Mouse (Mus musculus) E14TG2a.4 (cell line): ENCODE measurements around the gene Ifngr2.

Experiments used
- H3K27me3 ChIP-seq: 2 replicates; pipeline ENCODE4 v1.6.1; 2014; ENCODE audit warnings: low read length, control low read depth; ENCODE audit not compliant: insufficient read depth
- H3K36me3 ChIP-seq: 2 replicates; pipeline ENCODE4 v1.6.1; 2014; ENCODE audit warnings: low read length, control low read depth; ENCODE audit not compliant: insufficient read depth
- H3K4me1 ChIP-seq: replicated peaks from 2 replicates; pipeline ENCODE4 v1.6.1; 2014; ENCODE audit warnings: low read depth, low read length, control low read depth
- H3K4me3 ChIP-seq: replicated peaks from 2 replicates; pipeline ENCODE4 v1.5.1; 2014; ENCODE audit warnings: mild to moderate bottlenecking, low read length
- H3K9me3 ChIP-seq: 2 replicates; pipeline ENCODE4 v1.6.1; 2014; ENCODE audit warnings: low read length, control low read depth
- CTCF ChIP-seq: conservative IDR thresholded peaks from 2 replicates; pipeline ENCODE4 v1.5.1; 2014; ENCODE audit warnings: low read length
- NANOG ChIP-seq: IDR thresholded peaks from 2 replicates; pipeline ENCODE4 v1.6.1; 2014; ENCODE audit warnings: borderline replicate concordance, low read length, mixed read lengths
- POU5F1 ChIP-seq: IDR thresholded peaks from 2 replicates; pipeline ENCODE4 v1.6.1; 2014; ENCODE audit warnings: low read length, borderline replicate concordance

Gene Ifngr2

DNA sequence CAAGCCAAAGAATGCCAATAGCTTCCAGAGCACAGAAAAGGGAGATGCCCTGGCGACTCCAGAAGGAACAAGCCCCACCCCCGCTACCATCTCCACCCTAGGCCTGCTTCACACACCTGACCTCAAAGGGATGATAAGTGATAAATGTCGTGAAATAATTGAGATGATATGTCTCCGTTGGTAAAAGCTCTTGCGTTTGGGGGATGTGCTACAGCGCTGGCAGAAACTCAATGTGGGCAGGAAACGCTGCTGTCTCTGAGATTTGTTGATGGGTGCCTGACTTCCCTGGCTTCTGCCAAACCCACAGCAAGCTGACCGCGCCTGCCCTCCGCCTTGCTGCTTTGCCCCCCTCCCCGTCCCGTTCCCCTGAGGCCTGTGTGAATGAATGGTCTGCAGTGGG, 6.8 kb downstream of the Ifngr2 start:
- H3K9me3 ChIP-seq, result no peaks in the 10 kb centered on the region
- H3K4me3 ChIP-seq, result 0 out of 2 replicates have a peak overlapping the region, but pooled peaks have one; percentile 10
- TF ChIP-seq CTCF (no peak), NANOG (no peak), POU5F1 (no peak)
- peaks cover 10% of the 10 kb centered on the region; the same call in 1 of the 2 replicates for H3K27me3 ChIP-seq
- H3K4me1 ChIP-seq, result peaks cover 88% of the 10 kb centered on the region
- H3K36me3 ChIP-seq, result no peaks in the 10 kb centered on the region

GRCm38 (mm10) chr16:91555017-91555605, 8.2 kb downstream of the Ifngr2 start:
- Histone ChIP-seq H3K9me3 (no peaks in the 10 kb centered on the region), H3K36me3 (peaks cover 5% of the 10 kb centered on the region; the same call in 1 of the 2 replicates), H3K4me1 (peaks cover 73% of the 10 kb centered on the region), H3K27me3 (peaks cover 10% of the 10 kb centered on the region; the same call in 1 of the 2 replicates), H3K4me3 (peak overlapping the region; percentile 17; the same call in 1 of the 2 replicates)
- TF ChIP-seq NANOG (peak; percentile 22; the same call in 1 of the 2 replicates), POU5F1 (no peak), CTCF (no peak)

DNA sequence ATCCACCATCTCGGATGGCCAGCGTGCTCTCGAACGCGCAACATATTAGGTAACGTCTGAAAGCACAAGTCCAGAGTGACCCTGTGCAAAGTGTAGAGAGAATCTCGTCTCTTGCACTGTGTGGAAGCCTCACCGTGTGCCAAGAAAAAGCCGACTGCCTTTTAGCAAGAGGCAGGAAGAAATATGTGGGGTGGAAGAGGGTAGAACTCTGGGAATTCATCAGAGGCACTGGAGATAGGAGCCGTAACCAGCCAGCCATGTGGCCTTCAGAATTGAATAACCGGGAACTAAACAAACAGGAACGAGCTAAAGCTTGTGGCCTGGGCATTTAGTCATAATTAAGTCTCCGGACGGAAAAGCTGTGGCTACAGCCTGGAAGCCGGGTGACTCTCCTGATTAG, 9.8 kb downstream of the Ifngr2 start:
- no peak for TF ChIP-seq CTCF
- no peak for TF ChIP-seq POU5F1
- TF ChIP-seq NANOG, result no peak
- no peaks in the 10 kb centered on the region for H3K9me3 ChIP-seq
- H3K4me3 ChIP-seq, result no peak overlapping the region
- peaks cover 5% of the 10 kb centered on the region; the same call in 1 of the 2 replicates for H3K27me3 ChIP-seq
- peaks cover 70% of the 10 kb centered on the region for H3K4me1 ChIP-seq
- H3K36me3 ChIP-seq, result peaks cover 5% of the 10 kb centered on the region; the same call in 1 of the 2 replicates

GRCm38 (mm10) chr16:91557214-91557613, 10.3 kb downstream of the Ifngr2 start:
- TF ChIP-seq POU5F1 (no peak), CTCF (no peak), NANOG (no peak)

DNA sequence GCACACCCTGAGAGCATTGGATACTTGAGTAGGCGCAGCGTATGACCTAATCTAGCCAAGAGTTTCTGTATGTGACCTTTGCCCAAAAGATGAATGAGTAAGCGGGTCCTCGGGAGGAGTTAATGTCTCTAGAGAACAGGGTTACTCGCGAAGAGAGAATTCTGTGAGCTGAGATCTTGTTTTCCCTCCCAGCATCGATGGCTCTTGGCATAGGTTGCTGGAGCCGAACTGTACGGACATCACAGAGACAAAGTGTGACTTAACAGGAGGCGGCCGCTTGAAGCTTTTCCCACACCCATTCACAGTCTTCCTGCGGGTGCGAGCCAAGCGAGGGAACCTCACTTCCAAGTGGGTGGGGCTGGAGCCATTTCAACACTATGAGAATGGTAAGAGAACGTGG, 10.8 kb downstream of the Ifngr2 start:
- Histone ChIP-seq H3K36me3 (peaks cover 5% of the 10 kb centered on the region; the same call in 1 of the 2 replicates), H3K4me1 (peaks cover 72% of the 10 kb centered on the region), H3K4me3 (peak overlapping the region; percentile 3; the same call in 1 of the 2 replicates), H3K9me3 (no peaks in the 10 kb centered on the region), H3K27me3 (peaks cover 3% of the 10 kb centered on the region; the same call in 1 of the 2 replicates)
- TF ChIP-seq POU5F1, result no peak
- TF ChIP-seq NANOG, result no peak
- TF ChIP-seq CTCF, result no peak

More at GRCm38 (mm10) chr16:91557214-91557613, 10.3 kb downstream of the Ifngr2 start:
- H3K4me1 ChIP-seq, result peaks cover 70% of the 10 kb centered on the region
- peaks cover 5% of the 10 kb centered on the region; the same call in 1 of the 2 replicates for H3K27me3 ChIP-seq
- no peak overlapping the region for H3K4me3 ChIP-seq
- peaks cover 5% of the 10 kb centered on the region; the same call in 1 of the 2 replicates for H3K36me3 ChIP-seq
- H3K9me3 ChIP-seq, result no peaks in the 10 kb centered on the region

- Histone ChIP-seq H3K4me1 (peaks cover 64% of the 10 kb centered on the region), H3K9me3 (peaks cover 15% of the 10 kb centered on the region), H3K4me3 (peak overlapping the region; percentile 51), H3K27me3 (no peaks in the 10 kb centered on the region; the same call in 1 of the 2 replicates), H3K36me3 (peaks cover 16% of the 10 kb centered on the region; the same call in 1 of the 2 replicates)
- TF ChIP-seq CTCF (no peak), NANOG (no peak), POU5F1 (no peak)
Observed at GRCm38 (mm10) chr16:91561099-91561498, 14.2 kb downstream of the Ifngr2 start.

- TF ChIP-seq NANOG (no peak), CTCF (no peak), POU5F1 (no peak)
- Histone ChIP-seq H3K4me3 (peak overlapping the region; percentile 51), H3K27me3 (no peaks in the 10 kb centered on the region; the same call in 1 of the 2 replicates), H3K9me3 (peaks cover 15% of the 10 kb centered on the region), H3K36me3 (peaks cover 16% of the 10 kb centered on the region; the same call in 1 of the 2 replicates), H3K4me1 (peaks cover 64% of the 10 kb centered on the region)
Observed at GRCm38 (mm10) chr16:91561541-91562457, 14.9 kb downstream of the Ifngr2 start.

DNA sequence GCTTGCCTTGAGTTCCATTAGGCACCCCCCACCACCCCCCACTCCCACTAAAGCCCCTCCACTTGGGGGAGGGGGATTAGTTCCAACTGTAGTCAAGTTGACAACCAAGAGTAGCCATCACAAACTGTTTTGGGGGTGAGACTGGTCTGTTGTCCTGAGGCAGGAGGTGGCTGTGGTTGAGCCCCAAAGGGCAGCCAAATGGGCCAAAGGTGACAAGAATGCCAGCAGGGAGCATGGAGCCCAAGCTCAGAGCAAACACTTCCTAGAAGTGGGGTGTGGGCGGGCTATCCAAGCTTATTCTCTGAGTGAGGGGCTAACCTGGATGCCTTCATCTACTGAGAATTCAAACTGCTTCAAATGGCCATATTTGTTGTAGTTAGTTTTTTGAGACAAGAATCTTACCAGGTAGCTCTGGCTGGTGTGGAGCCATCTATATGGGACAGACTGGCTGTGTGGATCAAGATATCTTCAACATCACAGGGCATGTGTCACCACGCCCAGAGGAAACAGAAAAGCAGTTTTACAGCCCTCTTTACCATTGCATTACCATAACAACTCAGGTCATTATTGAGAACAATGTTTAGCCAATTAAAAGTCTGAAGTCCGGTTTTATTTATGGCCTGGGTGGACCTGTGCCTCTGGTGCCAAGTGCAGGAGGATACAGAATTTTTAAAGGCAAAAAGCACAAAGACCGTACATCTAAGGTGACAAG, 17.9 kb downstream of the Ifngr2 start:
- H3K27me3 ChIP-seq, result no peaks in the 10 kb centered on the region
- peaks cover 15% of the 10 kb centered on the region for H3K9me3 ChIP-seq
- H3K4me1 ChIP-seq, result peaks cover 55% of the 10 kb centered on the region
- H3K4me3 ChIP-seq, result no peak overlapping the region
- 0 out of 2 replicates have a peak, but pooled peaks cover 10% of the 10 kb centered on the region for H3K36me3 ChIP-seq
- no peak for TF ChIP-seq POU5F1
- TF ChIP-seq NANOG, result peak; percentile 55; the same call in 1 of the 2 replicates
